Mouse (Mus musculus): ENCODE measurements around the gene Klhl7. TPM values are rescaled to one million over a fixed set of nuclear protein-coding genes. Genes with fewer than 3 reads are reported as not detected.

Klhl7 gene
- polyA plus RNA-seq, 1 experiment from 2014 or later: 184 TPM

- H3K36me3 ChIP-seq (ENCODE audit: control insufficient read depth, insufficient read depth, low read length): no peaks in the 10 kb centered on the region
- peak overlapping the region; percentile 17; the same call in 1 of the 2 replicates for H3K9ac ChIP-seq (ENCODE audit: low read length)
- ATAC-seq: no peak
- WGBS: 27% methylated on average over 2 of the region's 2 CpGs
- no peak overlapping the region for H3K4me3 ChIP-seq (ENCODE audit: low read depth, low read length)
- H3K27ac ChIP-seq (ENCODE audit: low read depth, low read length): no peak overlapping the region
- H3K4me1 ChIP-seq (ENCODE audit: control insufficient read depth, insufficient read depth, low read length): peaks cover 19% of the 10 kb centered on the region
- no peaks in the 10 kb centered on the region for H3K27me3 ChIP-seq (replicated peaks; ENCODE audit: control insufficient read depth, insufficient read depth, low read length)
- no peak overlapping the region; the same call in 1 of the 2 replicates for H3K4me2 ChIP-seq (ENCODE audit: low read length)
- H3K9me3 ChIP-seq (replicated peaks; ENCODE audit: control insufficient read depth, low read length): no peaks in the 10 kb centered on the region
- no peak for DNase-seq (ENCODE audit: low spot score)
Observed at GRCm38 (mm10) chr5:24103841-24104240, 3.4 kb downstream of the Klhl7 start.

- 94% methylated on average over 7 of the region's 7 CpGs for WGBS
Observed at GRCm38 (mm10) chr5:24107071-24107739, 6.8 kb downstream of the Klhl7 start.

GRCm38 (mm10) chr5:24107740-24108098 is 7.3 kb downstream of the Klhl7 start:
- no peak for DNase-seq (ENCODE audit: low spot score)
- H3K4me1 ChIP-seq (ENCODE audit: control insufficient read depth, insufficient read depth, low read length): peaks cover 16% of the 10 kb centered on the region
- H3K27ac ChIP-seq (ENCODE audit: low read depth, low read length): no peak overlapping the region
- H3K9ac ChIP-seq (ENCODE audit: low read length): no peak overlapping the region
- WGBS: 93% methylated on average over 3 of the region's 3 CpGs
- ATAC-seq: no peak
- 0 out of 2 replicates have a peak, but pooled peaks cover 8% of the 10 kb centered on the region for H3K36me3 ChIP-seq (ENCODE audit: control insufficient read depth, insufficient read depth, low read length)
- H3K9me3 ChIP-seq (replicated peaks; ENCODE audit: control insufficient read depth, low read length): no peaks in the 10 kb centered on the region
- no peaks in the 10 kb centered on the region for H3K27me3 ChIP-seq (replicated peaks; ENCODE audit: control insufficient read depth, insufficient read depth, low read length)
- no peak overlapping the region for H3K4me3 ChIP-seq (ENCODE audit: low read depth, low read length)
- H3K4me2 ChIP-seq (ENCODE audit: low read length): no peak overlapping the region

More at GRCm38 (mm10) chr5:24107071-24107739, 6.8 kb downstream of the Klhl7 start:
- Histone ChIP-seq H3K9me3 (replicated peaks; ENCODE audit: control insufficient read depth, low read length) (no peaks in the 10 kb centered on the region), H3K27ac (ENCODE audit: low read depth, low read length) (no peak overlapping the region), H3K4me1 (ENCODE audit: control insufficient read depth, insufficient read depth, low read length) (peaks cover 19% of the 10 kb centered on the region), H3K4me2 (ENCODE audit: low read length) (no peak overlapping the region), H3K4me3 (ENCODE audit: low read depth, low read length) (no peak overlapping the region), H3K36me3 (ENCODE audit: control insufficient read depth, insufficient read depth, low read length) (0 out of 2 replicates have a peak, but pooled peaks cover 8% of the 10 kb centered on the region), H3K27me3 (replicated peaks; ENCODE audit: control insufficient read depth, insufficient read depth, low read length) (no peaks in the 10 kb centered on the region), H3K9ac (ENCODE audit: low read length) (no peak overlapping the region)
- DNase-seq (ENCODE audit: low spot score) (no peak), ATAC-seq (no peak)

- H3K36me3 ChIP-seq (ENCODE audit: control insufficient read depth, insufficient read depth, low read length): 0 out of 2 replicates have a peak, but pooled peaks cover 8% of the 10 kb centered on the region
- no peak overlapping the region for H3K4me2 ChIP-seq (ENCODE audit: low read length)
- peaks cover 4% of the 10 kb centered on the region; the same call in 1 of the 2 replicates for H3K4me1 ChIP-seq (ENCODE audit: control insufficient read depth, insufficient read depth, low read length)
- no peaks in the 10 kb centered on the region for H3K27me3 ChIP-seq (replicated peaks; ENCODE audit: control insufficient read depth, insufficient read depth, low read length)
- DNase-seq (ENCODE audit: low spot score): no peak
- no peak for ATAC-seq
- H3K4me3 ChIP-seq (ENCODE audit: low read depth, low read length): no peak overlapping the region
- 92% methylated on average over 5 of the region's 5 CpGs for WGBS
- no peak overlapping the region for H3K27ac ChIP-seq (ENCODE audit: low read depth, low read length)
- H3K9ac ChIP-seq (ENCODE audit: low read length): no peak overlapping the region
- no peaks in the 10 kb centered on the region for H3K9me3 ChIP-seq (replicated peaks; ENCODE audit: control insufficient read depth, low read length)
Observed at GRCm38 (mm10) chr5:24110068-24110467, 9.7 kb downstream of the Klhl7 start.

- Histone ChIP-seq H3K36me3 (ENCODE audit: control insufficient read depth, insufficient read depth, low read length) (0 out of 2 replicates have a peak, but pooled peaks cover 8% of the 10 kb centered on the region), H3K9ac (ENCODE audit: low read length) (no peak overlapping the region), H3K9me3 (replicated peaks; ENCODE audit: control insufficient read depth, low read length) (no peaks in the 10 kb centered on the region), H3K4me1 (ENCODE audit: control insufficient read depth, insufficient read depth, low read length) (peaks cover 4% of the 10 kb centered on the region; the same call in 1 of the 2 replicates), H3K27me3 (replicated peaks; ENCODE audit: control insufficient read depth, insufficient read depth, low read length) (no peaks in the 10 kb centered on the region), H3K4me3 (ENCODE audit: low read depth, low read length) (no peak overlapping the region), H3K27ac (ENCODE audit: low read depth, low read length) (no peak overlapping the region), H3K4me2 (ENCODE audit: low read length) (no peak overlapping the region)
- no peak for DNase-seq (ENCODE audit: low spot score)
- ATAC-seq: no peak
- 81% methylated on average over 12 of the region's 12 CpGs for WGBS
Observed at GRCm38 (mm10) chr5:24112116-24112903, 11.9 kb downstream of the Klhl7 start.

GRCm38 (mm10) chr5:24122221-24122620 is 21.8 kb downstream of the Klhl7 start:
- H3K27me3 ChIP-seq (replicated peaks; ENCODE audit: control insufficient read depth, insufficient read depth, low read length): no peaks in the 10 kb centered on the region
- H3K4me3 ChIP-seq (ENCODE audit: low read depth, low read length): no peak overlapping the region
- H3K27ac ChIP-seq (ENCODE audit: low read depth, low read length): no peak overlapping the region
- H3K9me3 ChIP-seq (replicated peaks; ENCODE audit: control insufficient read depth, low read length): no peaks in the 10 kb centered on the region
- 80% methylated on average over 2 of the region's 2 CpGs for WGBS
- H3K36me3 ChIP-seq (ENCODE audit: control insufficient read depth, insufficient read depth, low read length): peaks cover 5% of the 10 kb centered on the region; the same call in 1 of the 2 replicates
- peaks cover 20% of the 10 kb centered on the region for H3K4me1 ChIP-seq (ENCODE audit: control insufficient read depth, insufficient read depth, low read length)
- peak; percentile 56 for DNase-seq (ENCODE audit: low spot score)
- H3K9ac ChIP-seq (ENCODE audit: low read length): no peak overlapping the region
- no peak overlapping the region for H3K4me2 ChIP-seq (ENCODE audit: low read length)
- ATAC-seq: peak; percentile 49; the same call in 1 of the 2 replicates

GRCm38 (mm10) chr5:24124175-24124574 is 23.8 kb downstream of the Klhl7 start:
- peak; percentile 52 for DNase-seq (ENCODE audit: low spot score)
- Histone ChIP-seq H3K9ac (ENCODE audit: low read length) (peak overlapping the region; percentile 35; the same call in 1 of the 2 replicates), H3K27me3 (replicated peaks; ENCODE audit: control insufficient read depth, insufficient read depth, low read length) (no peaks in the 10 kb centered on the region), H3K4me3 (ENCODE audit: low read depth, low read length) (no peak overlapping the region), H3K4me1 (ENCODE audit: control insufficient read depth, insufficient read depth, low read length) (peaks cover 20% of the 10 kb centered on the region), H3K9me3 (replicated peaks; ENCODE audit: control insufficient read depth, low read length) (no peaks in the 10 kb centered on the region), H3K36me3 (ENCODE audit: control insufficient read depth, insufficient read depth, low read length) (0 out of 2 replicates have a peak, but pooled peaks cover 2% of the 10 kb centered on the region), H3K27ac (ENCODE audit: low read depth, low read length) (peak overlapping the region; percentile 74), H3K4me2 (ENCODE audit: low read length) (no peak overlapping the region)
- WGBS: 11% methylated on average over 1 of the region's 1 CpGs
- ATAC-seq: peak; percentile 87

- Histone ChIP-seq H3K27me3 (replicated peaks; ENCODE audit: control insufficient read depth, insufficient read depth, low read length) (no peaks in the 10 kb centered on the region), H3K9ac (ENCODE audit: low read length) (no peak overlapping the region), H3K4me3 (ENCODE audit: low read depth, low read length) (no peak overlapping the region), H3K9me3 (replicated peaks; ENCODE audit: control insufficient read depth, low read length) (no peaks in the 10 kb centered on the region), H3K36me3 (ENCODE audit: control insufficient read depth, insufficient read depth, low read length) (0 out of 2 replicates have a peak, but pooled peaks cover 2% of the 10 kb centered on the region), H3K4me1 (ENCODE audit: control insufficient read depth, insufficient read depth, low read length) (peaks cover 20% of the 10 kb centered on the region), H3K4me2 (ENCODE audit: low read length) (no peak overlapping the region), H3K27ac (ENCODE audit: low read depth, low read length) (0 out of 2 replicates have a peak overlapping the region, but pooled peaks have one; percentile 74)
- ATAC-seq: peak; percentile 66
- WGBS: 24% methylated on average over 3 of the region's 3 CpGs
- no peak for DNase-seq (ENCODE audit: low spot score)
Observed at GRCm38 (mm10) chr5:24124579-24125276, 24.3 kb downstream of the Klhl7 start.

Data from forebrain, embryonic 14.5 days (tissue).